Mouse (Mus musculus): Measurements from ENCODE around the gene Ghdc. TPM values are rescaled to one million over a fixed set of nuclear protein-coding genes. Genes with fewer than 3 reads are reported as not detected.

The Ghdc gene
- polyA plus RNA-seq, 1 experiment from 2014 or later = 7.5 TPM

DNA sequence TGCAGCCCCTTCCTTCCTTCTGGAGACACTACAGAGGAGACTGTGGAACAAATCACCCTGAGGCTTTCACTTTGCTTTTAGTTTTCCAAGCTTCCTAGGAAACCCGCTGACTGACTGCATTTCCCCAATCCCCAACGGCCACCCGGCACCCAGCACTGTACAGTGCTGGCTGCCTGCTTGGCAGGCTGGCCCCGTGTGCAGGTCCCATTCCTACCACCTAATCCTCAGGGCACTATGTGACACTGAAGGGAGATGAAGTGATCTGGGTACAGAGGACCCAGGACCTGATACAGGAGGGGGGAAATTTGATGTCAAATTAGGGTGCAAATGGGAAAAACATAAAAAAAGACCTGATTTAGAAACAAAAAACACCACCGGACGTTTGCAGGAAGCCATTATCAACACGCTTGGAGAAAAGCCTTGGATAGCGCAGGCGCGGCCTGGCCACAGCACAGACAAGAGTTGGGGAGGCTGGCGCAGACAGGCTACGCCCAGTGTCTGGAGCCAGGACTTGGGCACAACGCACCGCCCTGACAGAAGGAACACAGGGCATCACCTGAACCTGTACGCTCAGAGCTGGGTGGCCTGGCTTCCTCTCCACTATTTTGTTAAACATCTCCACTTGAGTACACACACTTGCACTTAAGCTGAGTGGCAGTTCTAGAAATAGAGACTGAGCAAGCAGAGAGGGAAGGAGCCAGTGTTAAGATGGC, 11.2 kb upstream of the Ghdc start:
- no peaks in the 10 kb centered on the region for H3K4me1 ChIP-seq
- H3K27ac ChIP-seq = no peak overlapping the region
- H3K9me3 ChIP-seq = no peaks in the 10 kb centered on the region
- H3K4me2 ChIP-seq = no peak overlapping the region
- no peaks in the 10 kb centered on the region for H3K27me3 ChIP-seq
- no peak overlapping the region for H3K9ac ChIP-seq
- H3K36me3 ChIP-seq = peaks cover 61% of the 10 kb centered on the region
- no peak overlapping the region for H3K4me3 ChIP-seq
- no peak for ATAC-seq (ENCODE audit: insufficient number of reproducible peaks, low FRiP score, low TSS enrichment, low read depth)
- WGBS = 87% methylated on average over 15 of the region's 15 CpGs

GRCm38 (mm10) chr11:100780247-100780646, 9.5 kb upstream of the Ghdc start:
- no peak overlapping the region for H3K4me2 ChIP-seq
- H3K9ac ChIP-seq = no peak overlapping the region
- H3K4me1 ChIP-seq = no peaks in the 10 kb centered on the region
- 75% methylated on average over 8 of the region's 8 CpGs for WGBS
- no peaks in the 10 kb centered on the region for H3K27me3 ChIP-seq
- no peaks in the 10 kb centered on the region for H3K9me3 ChIP-seq
- peaks cover 52% of the 10 kb centered on the region for H3K36me3 ChIP-seq
- H3K27ac ChIP-seq = no peak overlapping the region
- ATAC-seq (ENCODE audit: insufficient number of reproducible peaks, low FRiP score, low TSS enrichment, low read depth) = no peak
- no peak overlapping the region for H3K4me3 ChIP-seq

GRCm38 (mm10) chr11:100778069-100778468, 7.3 kb upstream of the Ghdc start:
- 69% methylated on average over 3 of the region's 3 CpGs for WGBS
- Histone ChIP-seq H3K9ac (no peak overlapping the region), H3K4me3 (no peak overlapping the region), H3K27ac (no peak overlapping the region), H3K36me3 (peaks cover 38% of the 10 kb centered on the region), H3K9me3 (no peaks in the 10 kb centered on the region), H3K27me3 (no peaks in the 10 kb centered on the region), H3K4me1 (no peaks in the 10 kb centered on the region), H3K4me2 (no peak overlapping the region)
- no peak for ATAC-seq (ENCODE audit: insufficient number of reproducible peaks, low FRiP score, low TSS enrichment, low read depth)

GRCm38 (mm10) chr11:100775921-100776320, 5.2 kb upstream of the Ghdc start:
- H3K27me3 ChIP-seq = no peaks in the 10 kb centered on the region

DNA sequence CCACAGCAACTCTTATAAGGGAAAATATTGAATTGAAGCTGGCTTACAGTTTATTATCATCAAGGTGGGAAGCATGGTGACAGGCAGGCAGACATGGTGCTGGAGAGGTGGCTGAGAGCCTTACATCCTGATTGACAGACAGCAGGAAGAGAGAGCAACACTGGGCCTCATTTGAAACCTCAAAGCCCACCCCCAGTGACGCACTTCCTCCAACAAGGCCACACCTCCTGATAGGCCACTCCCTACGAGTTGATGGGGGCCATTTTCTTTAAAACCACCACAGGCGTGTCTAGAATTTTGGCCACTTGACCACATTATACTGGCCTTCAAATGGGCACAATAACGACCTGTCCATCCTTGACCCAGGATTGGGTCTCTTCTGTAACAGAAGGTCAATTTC, 3.5 kb upstream of the Ghdc start:
- peaks cover 8% of the 10 kb centered on the region for H3K4me1 ChIP-seq
- 79% methylated on average over 4 of the region's 4 CpGs for WGBS
- ATAC-seq (ENCODE audit: insufficient number of reproducible peaks, low FRiP score, low TSS enrichment, low read depth) = no peak
- H3K9ac ChIP-seq = no peak overlapping the region
- no peaks in the 10 kb centered on the region for H3K27me3 ChIP-seq
- no peak overlapping the region for H3K4me2 ChIP-seq
- no peak overlapping the region for H3K4me3 ChIP-seq
- H3K9me3 ChIP-seq = no peaks in the 10 kb centered on the region
- H3K36me3 ChIP-seq = peaks cover 8% of the 10 kb centered on the region
- H3K27ac ChIP-seq = no peak overlapping the region

More at GRCm38 (mm10) chr11:100775921-100776320, 5.2 kb upstream of the Ghdc start:
- no peak for ATAC-seq (ENCODE audit: insufficient number of reproducible peaks, low FRiP score, low TSS enrichment, low read depth)
- Histone ChIP-seq H3K9ac (no peak overlapping the region), H3K36me3 (peaks cover 17% of the 10 kb centered on the region), H3K9me3 (no peaks in the 10 kb centered on the region), H3K4me3 (no peak overlapping the region), H3K4me1 (no peaks in the 10 kb centered on the region), H3K27ac (no peak overlapping the region), H3K4me2 (no peak overlapping the region)
- WGBS = 82% methylated on average over 10 of the region's 10 CpGs

DNA sequence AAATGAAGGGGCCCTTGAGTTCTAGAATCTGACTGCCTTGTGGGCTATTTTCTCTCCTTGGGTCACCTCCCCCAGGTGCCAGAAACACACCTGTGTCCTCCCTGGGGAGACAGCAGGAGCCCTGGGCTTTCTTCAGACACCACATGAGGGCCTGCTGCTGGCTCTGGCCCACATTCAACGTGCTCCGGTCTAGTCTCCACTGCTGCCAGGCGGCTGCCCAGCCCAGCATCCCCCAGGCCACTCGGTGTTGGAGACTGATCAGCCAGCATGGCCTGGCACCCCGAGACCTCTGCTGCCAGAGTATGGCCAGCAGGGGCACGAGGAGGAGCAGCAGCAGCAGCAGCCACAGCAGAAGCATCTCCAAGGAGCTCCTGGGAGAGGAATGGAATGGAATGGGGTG, 777 bp downstream of the Ghdc start:
- 0 out of 2 replicates have a peak overlapping the region, but pooled peaks have one; percentile 67 for H3K27ac ChIP-seq
- no peaks in the 10 kb centered on the region for H3K36me3 ChIP-seq
- H3K4me3 ChIP-seq = peak overlapping the region; percentile 65
- H3K4me1 ChIP-seq = peaks cover 8% of the 10 kb centered on the region
- WGBS = 52% methylated on average over 6 of the region's 6 CpGs
- H3K4me2 ChIP-seq = peak overlapping the region; percentile 55
- no peaks in the 10 kb centered on the region for H3K9me3 ChIP-seq
- no peaks in the 10 kb centered on the region for H3K27me3 ChIP-seq
- H3K9ac ChIP-seq = peak overlapping the region; percentile 31; the same call in 1 of the 2 replicates
- no peak for ATAC-seq (ENCODE audit: insufficient number of reproducible peaks, low FRiP score, low TSS enrichment, low read depth)

- no peak overlapping the region for H3K9ac ChIP-seq
- no peaks in the 10 kb centered on the region for H3K9me3 ChIP-seq
- H3K4me1 ChIP-seq = peaks cover 8% of the 10 kb centered on the region
- WGBS = 91% methylated on average over 5 of the region's 5 CpGs
- H3K36me3 ChIP-seq = no peaks in the 10 kb centered on the region
- H3K4me2 ChIP-seq = no peak overlapping the region
- H3K4me3 ChIP-seq = no peak overlapping the region
- H3K27ac ChIP-seq = no peak overlapping the region
- H3K27me3 ChIP-seq = peaks cover 3% of the 10 kb centered on the region; the same call in 1 of the 2 replicates
- no peak for ATAC-seq (ENCODE audit: insufficient number of reproducible peaks, low FRiP score, low TSS enrichment, low read depth)
These were observed 2.9 kb downstream of the Ghdc start for GRCm38 (mm10) chr11:100767871-100768270.

GRCm38 (mm10) chr11:100766726-100767125, 4.0 kb downstream of the Ghdc start:
- Histone ChIP-seq H3K4me1 (peaks cover 11% of the 10 kb centered on the region), H3K9ac (no peak overlapping the region), H3K9me3 (no peaks in the 10 kb centered on the region), H3K27me3 (peaks cover 14% of the 10 kb centered on the region), H3K4me3 (no peak overlapping the region), H3K36me3 (no peaks in the 10 kb centered on the region), H3K4me2 (no peak overlapping the region), H3K27ac (no peak overlapping the region)
- 78% methylated on average over 9 of the region's 9 CpGs for WGBS
- no peak for ATAC-seq (ENCODE audit: insufficient number of reproducible peaks, low FRiP score, low TSS enrichment, low read depth)

DNA sequence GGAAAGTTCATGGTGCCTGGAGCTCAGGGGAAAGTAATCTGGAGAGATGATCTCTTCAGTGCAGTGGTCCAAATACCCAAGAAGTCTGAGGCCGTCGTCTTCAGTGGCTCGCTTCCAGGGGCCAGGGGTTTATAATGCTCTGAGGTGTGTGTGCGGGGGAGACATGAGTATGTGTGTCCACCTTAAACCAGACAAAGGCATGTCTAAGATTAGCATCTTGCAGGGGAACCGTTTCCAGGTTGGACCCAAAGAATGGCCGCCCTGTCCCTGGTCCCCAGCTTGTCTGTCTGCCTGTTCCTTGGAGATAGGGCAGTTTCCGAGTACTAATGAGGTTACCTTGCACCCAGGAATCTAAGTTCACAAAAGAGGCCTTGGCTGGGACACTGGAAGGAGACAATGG, 7.9 kb downstream of the Ghdc start, which contains the start of gene Hcrt:
TSS of gene Hcrt (minus strand) at position 101 of the 400 bp plus-strand sequence.
- H3K9ac ChIP-seq = no peak within 1 kb of the TSS
- H3K27me3 ChIP-seq = peaks cover 49% of the 10 kb centered on the region
- H3K27ac ChIP-seq = no peak within 1 kb of the TSS
- no peaks in the 10 kb centered on the region for H3K36me3 ChIP-seq
- no peaks in the 10 kb centered on the region for H3K9me3 ChIP-seq
- peaks cover 19% of the 10 kb centered on the region for H3K4me1 ChIP-seq
- WGBS = 85% methylated on average over 7 of the region's 7 CpGs
- ATAC-seq (ENCODE audit: insufficient number of reproducible peaks, low FRiP score, low TSS enrichment, low read depth) = no peak
- H3K4me3 ChIP-seq = peak within 1 kb of the TSS; percentile 36
- H3K4me2 ChIP-seq = peak within 1 kb of the TSS; percentile 60

GRCm38 (mm10) chr11:100761547-100762045, 9.2 kb downstream of the Ghdc start:
- H3K27me3 ChIP-seq = peaks cover 55% of the 10 kb centered on the region
- no peak for ATAC-seq (ENCODE audit: insufficient number of reproducible peaks, low FRiP score, low TSS enrichment, low read depth)
- no peaks in the 10 kb centered on the region for H3K36me3 ChIP-seq
- under 1% methylated on average over 27 of the region's 27 CpGs for WGBS
- H3K4me1 ChIP-seq = peaks cover 19% of the 10 kb centered on the region
- H3K4me3 ChIP-seq = peak overlapping the region; percentile 36
- no peaks in the 10 kb centered on the region for H3K9me3 ChIP-seq
- no peak overlapping the region for H3K9ac ChIP-seq
- H3K27ac ChIP-seq = no peak overlapping the region
- peak overlapping the region; percentile 60 for H3K4me2 ChIP-seq

GRCm38 (mm10) chr11:100759611-100760233, 11.0 kb downstream of the Ghdc start, which contains the start of gene Kcnh4:
Kcnh4 (minus strand) TSS chr11:100759942.
- Histone ChIP-seq H3K36me3 (no peaks in the 10 kb centered on the region), H3K4me3 (peak within 1 kb of the TSS; percentile 30), H3K9me3 (no peaks in the 10 kb centered on the region), H3K27me3 (peaks cover 55% of the 10 kb centered on the region), H3K4me2 (peak within 1 kb of the TSS; percentile 49), H3K4me1 (peaks cover 19% of the 10 kb centered on the region), H3K27ac (no peak within 1 kb of the TSS), H3K9ac (no peak within 1 kb of the TSS)
- under 1% methylated on average over 49 of the region's 51 CpGs for WGBS
- no peak for ATAC-seq (ENCODE audit: insufficient number of reproducible peaks, low FRiP score, low TSS enrichment, low read depth)
